ENCODE assay signal across 29 mouse cellular contexts in the genomic region with DNA sequence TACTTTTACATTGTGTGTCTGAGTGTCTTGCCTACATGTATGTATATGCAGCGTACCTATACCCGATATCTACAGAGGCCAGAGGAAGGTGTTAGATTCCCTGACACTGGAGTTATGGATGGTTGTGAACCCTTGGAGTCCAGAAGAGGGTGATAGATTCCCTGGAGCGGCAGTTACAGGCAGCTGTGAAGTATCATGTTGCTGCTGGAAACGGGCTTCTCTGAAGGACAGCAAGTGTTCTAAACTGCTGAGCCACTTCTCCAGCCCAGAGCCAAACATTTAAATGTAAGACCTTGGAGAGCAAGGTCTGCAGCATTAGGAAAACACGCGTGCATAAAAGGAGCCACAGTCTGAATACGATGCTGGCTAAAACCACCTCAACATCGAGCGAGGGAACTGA.
DNase-seq lines count a peak whose midpoint lies in the region; ATAC-seq lines count a peak whose summit lies in the region.
"Had no signal": no experiment of that assay in that cellular context is flagged by ENCODE, and none has a peak within 500 bp of the region (broad histone marks: within the 10 kb centered on the region; RNA-seq: fewer than 3 reads in every experiment).

No protein-coding gene starts in this region.

- no peaks in the 10 kb centered on the region for H3K9me3 ChIP-seq in limb, embryonic 15.5 days
- no peaks in the 10 kb centered on the region for H3K9me3 ChIP-seq in midbrain, embryonic 16.5 days (replicated peaks; ENCODE audit: control insufficient read depth, low read length, poor library complexity, severe bottlenecking)
- H3K9me3 ChIP-seq: hindbrain, embryonic 13.5 days; liver, embryonic 15.5 days; neural tube, embryonic 13.5 days; stomach, embryonic 15.5 days had no signal

- H3K36me3 ChIP-seq in limb, embryonic 15.5 days, result no peaks in the 10 kb centered on the region
- H3K36me3 ChIP-seq in midbrain, embryonic 16.5 days (ENCODE audit: control insufficient read depth, insufficient read depth, low read length), result no peaks in the 10 kb centered on the region
- H3K36me3 ChIP-seq: embryonic facial prominence, embryonic 13.5 days; hindbrain, embryonic 13.5 days; liver, embryonic 15.5 days; neural tube, embryonic 13.5 days; stomach, embryonic 15.5 days had no signal

- 0 out of 2 replicates have a peak overlapping the region, but pooled peaks have one; percentile 11 for H3K27ac ChIP-seq in limb, embryonic 15.5 days
- H3K27ac ChIP-seq in midbrain, embryonic 16.5 days (ENCODE audit: low read length), result no peak overlapping the region
- H3K27ac ChIP-seq: embryonic facial prominence, embryonic 13.5 days; hindbrain, embryonic 13.5 days; left cerebral cortex, adult 2 months; liver, embryonic 15.5 days; neural tube, embryonic 13.5 days; stomach, embryonic 15.5 days had no signal

- no peak for ATAC-seq in limb, embryonic 15.5 days (ENCODE audit: insufficient number of reproducible peaks, low FRiP score, low TSS enrichment, low read depth)
- no peak for ATAC-seq in midbrain, embryonic 16.5 days
- ATAC-seq: activated CD4-positive, CD25-positive, alpha-beta regulatory T cell, adult 4 months; forebrain, embryonic 16.5 days; intestine, embryonic 16.5 days had no signal

- no peak overlapping the region for H3K4me2 ChIP-seq in limb, embryonic 15.5 days
- no peak overlapping the region for H3K4me2 ChIP-seq in midbrain, embryonic 16.5 days (ENCODE audit: low read length)
- H3K4me2 ChIP-seq: embryonic facial prominence, embryonic 13.5 days; heart, embryonic 11.5 days; hindbrain, embryonic 13.5 days; liver, embryonic 15.5 days; midbrain, embryonic 11.5 days; neural tube, embryonic 13.5 days; stomach, embryonic 15.5 days had no signal

- DNase-seq in gastrocnemius, adult 18-20 months (ENCODE audit: low spot score), result peak; percentile 42
- no peak for DNase-seq in gastrocnemius, postnatal 10 days
- peak; percentile 19 for DNase-seq in adrenal gland, postnatal 10 days
- peak; percentile 15 for DNase-seq in adrenal gland, postnatal 14 days
- DNase-seq: B cell, adult 2 months; cerebellum, adult 11-12 months; cerebellum, adult 9-11 months; embryo, embryonic 11 days; gastrocnemius, postnatal 25 days; heart, adult 18-20 months; heart, postnatal 4 days; kidney, adult 9 months; kidney, postnatal 14 days; lung, postnatal 36 days had no signal

- 53% methylated on average over 9 of the region's 9 CpGs for WGBS in limb, embryonic 15.5 days
- 82% methylated on average over 9 of the region's 9 CpGs for WGBS in midbrain, embryonic 16.5 days

- no peak overlapping the region for H3K9ac ChIP-seq in limb, embryonic 15.5 days
- H3K9ac ChIP-seq in midbrain, embryonic 16.5 days (ENCODE audit: low read depth, low read length), result no peak overlapping the region
- H3K9ac ChIP-seq: embryonic facial prominence, embryonic 13.5 days; hindbrain, embryonic 13.5 days; liver, embryonic 15.5 days; neural tube, embryonic 13.5 days; stomach, embryonic 15.5 days had no signal

- no peaks in the 10 kb centered on the region for H3K27me3 ChIP-seq in limb, embryonic 15.5 days
- H3K27me3 ChIP-seq in midbrain, embryonic 16.5 days (ENCODE audit: control insufficient read depth, insufficient read depth, low read depth, low read length), result no peaks in the 10 kb centered on the region
- H3K27me3 ChIP-seq: CH12.LX; embryonic facial prominence, embryonic 13.5 days; hindbrain, embryonic 13.5 days; liver, embryonic 15.5 days; neural tube, embryonic 13.5 days; stomach, embryonic 15.5 days had no signal

- H3K4me1 ChIP-seq in limb, embryonic 15.5 days, result peaks cover 7% of the 10 kb centered on the region; the same call in 1 of the 2 replicates
- no peaks in the 10 kb centered on the region for H3K4me1 ChIP-seq in midbrain, embryonic 16.5 days (ENCODE audit: control insufficient read depth, insufficient read depth, low read length)
- H3K4me1 ChIP-seq: embryonic facial prominence, embryonic 13.5 days; hindbrain, embryonic 13.5 days; liver, embryonic 15.5 days had no signal

- H3K4me3 ChIP-seq in limb, embryonic 15.5 days, result no peak overlapping the region
- H3K4me3 ChIP-seq in midbrain, embryonic 16.5 days (ENCODE audit: low read depth, low read length), result no peak overlapping the region
- H3K4me3 ChIP-seq: embryonic facial prominence, embryonic 13.5 days; erythroblast, embryonic 14.5 days; hindbrain, embryonic 13.5 days; left cerebral cortex, adult 2 months; liver, embryonic 15.5 days; neural tube, embryonic 13.5 days; stomach, embryonic 15.5 days had no signal
